Mouse (Mus musculus): Measurements from ENCODE around the gene Tmem45a.

DNA sequence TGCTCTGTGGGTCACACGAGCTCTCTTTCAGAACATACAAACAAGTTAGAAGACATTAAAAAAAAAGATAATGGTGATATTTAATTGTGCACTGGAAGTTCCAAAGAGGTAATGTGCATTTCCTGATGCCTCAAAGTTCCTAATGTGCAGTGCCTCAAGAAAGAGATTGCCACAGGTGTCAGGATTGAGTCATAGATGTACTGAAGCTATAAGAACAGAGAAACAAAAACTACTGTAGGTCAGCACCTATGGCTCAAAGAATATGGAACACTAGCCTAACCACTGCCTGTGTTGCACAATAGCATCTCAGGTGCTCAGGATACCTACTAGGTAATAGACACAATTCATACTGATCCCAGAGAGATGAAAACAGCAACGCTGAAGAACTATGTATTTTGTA is 54.0 kb downstream of the Tmem45a start:
- TF ChIP-seq CTCF (IDR thresholded peaks at IDR 0.05; ENCODE audit: borderline replicate concordance, insufficient read depth, low read depth, low read length): no peak
- TF ChIP-seq POLR2A (IDR thresholded peaks at IDR 0.05; ENCODE audit: borderline replicate concordance, insufficient read depth, low read length): no peak
